ENCODE assay signal across 8 mouse cellular contexts in genomic region chr1:192137926-192138910, GRCm38 (mm10). TPM values are rescaled to one million over a fixed set of nuclear protein-coding genes. Genes with fewer than 3 reads are reported as not detected.
DNase-seq lines count a peak whose midpoint lies in the region; ATAC-seq and TF ChIP-seq lines count a peak whose summit lies in the region.

Gene Rcor3, minus strand, starts transcription at chr1:192138062.

- no peaks in the 10 kb centered on the region for H3K9me3 ChIP-seq in forebrain, embryonic 10.5 days
- H3K9me3 ChIP-seq in heart, embryonic 15.5 days (replicated peaks), result no peaks in the 10 kb centered on the region
- no peaks in the 10 kb centered on the region for H3K9me3 ChIP-seq in liver, embryonic 14.5 days (ENCODE audit: control insufficient read depth, low read length)
- no peaks in the 10 kb centered on the region for H3K9me3 ChIP-seq in neural tube, embryonic 11.5 days (ENCODE audit: control insufficient read depth, low read length)
- H3K9me3 ChIP-seq in stomach, postnatal 0 days (ENCODE audit: control insufficient read depth, low read length), result no peaks in the 10 kb centered on the region

- H3K27ac ChIP-seq in forebrain, embryonic 10.5 days, result peak within 1 kb of the TSS; percentile 98
- peak within 1 kb of the TSS; percentile 99 for H3K27ac ChIP-seq in heart, embryonic 15.5 days
- peak within 1 kb of the TSS; percentile 69 for H3K27ac ChIP-seq in liver, embryonic 14.5 days
- peak within 1 kb of the TSS; percentile 80 for H3K27ac ChIP-seq in neural tube, embryonic 11.5 days (ENCODE audit: low read depth, low read length)
- H3K27ac ChIP-seq in stomach, postnatal 0 days (replicated peaks), result peak within 1 kb of the TSS; percentile 98

- H3K9ac ChIP-seq in heart, embryonic 15.5 days, result peak within 1 kb of the TSS; percentile 92
- peak within 1 kb of the TSS; percentile 90 for H3K9ac ChIP-seq in liver, embryonic 14.5 days (replicated peaks)
- peak within 1 kb of the TSS; percentile 73 for H3K9ac ChIP-seq in neural tube, embryonic 11.5 days (ENCODE audit: low read length)
- peak within 1 kb of the TSS; percentile 85 for H3K9ac ChIP-seq in stomach, postnatal 0 days (ENCODE audit: low read length)

- H3K4me2 ChIP-seq in heart, embryonic 15.5 days, result peak within 1 kb of the TSS; percentile 93
- peak within 1 kb of the TSS; percentile 92 for H3K4me2 ChIP-seq in liver, embryonic 14.5 days (ENCODE audit: low read depth)
- peak within 1 kb of the TSS; percentile 95 for H3K4me2 ChIP-seq in neural tube, embryonic 11.5 days (ENCODE audit: low read depth)
- H3K4me2 ChIP-seq in stomach, postnatal 0 days (replicated peaks; ENCODE audit: low read depth), result peak within 1 kb of the TSS; percentile 91

- TF ChIP-seq CTCF in liver, embryonic 14.5 days (IDR thresholded peaks at IDR 0.05; ENCODE audit: low read depth), result no peak; the same call in 1 of the 2 replicates
- peak; percentile 51 for TF ChIP-seq CTCF in stomach, postnatal 0 days (IDR thresholded peaks at IDR 0.05; ENCODE audit: low read depth)

- under 1% methylated on average over 53 of the region's 88 CpGs for WGBS in forebrain, embryonic 10.5 days
- WGBS in heart, embryonic 15.5 days, result under 1% methylated on average over 56 of the region's 88 CpGs
- WGBS in liver, embryonic 14.5 days (ENCODE audit: insufficient replicate concordance), result 1% methylated on average over 77 of the region's 88 CpGs
- under 1% methylated on average over 52 of the region's 88 CpGs for WGBS in neural tube, embryonic 11.5 days
- WGBS in stomach, postnatal 0 days, result 0% methylated on average over 53 of the region's 88 CpGs

- no peaks in the 10 kb centered on the region for H3K27me3 ChIP-seq in forebrain, embryonic 10.5 days (ENCODE audit: poor library complexity, severe bottlenecking)
- H3K27me3 ChIP-seq in heart, embryonic 15.5 days, result no peaks in the 10 kb centered on the region
- H3K27me3 ChIP-seq in liver, embryonic 14.5 days (ENCODE audit: control insufficient read depth, insufficient read depth, low read length), result no peaks in the 10 kb centered on the region
- no peaks in the 10 kb centered on the region for H3K27me3 ChIP-seq in neural tube, embryonic 11.5 days (ENCODE audit: control insufficient read depth, insufficient read depth, low read length)
- no peaks in the 10 kb centered on the region for H3K27me3 ChIP-seq in stomach, postnatal 0 days (ENCODE audit: control insufficient read depth, insufficient read depth, low read length)

- no peak for TF ChIP-seq EP300 in liver, embryonic 14.5 days (IDR thresholded peaks at IDR 0.05; ENCODE audit: low read depth)
- no peak for TF ChIP-seq EP300 in stomach, postnatal 0 days (optimal IDR thresholded peaks at IDR 0.05)

- peaks cover 34% of the 10 kb centered on the region for H3K4me1 ChIP-seq in forebrain, embryonic 10.5 days
- peaks cover 13% of the 10 kb centered on the region for H3K4me1 ChIP-seq in heart, embryonic 15.5 days (replicated peaks)
- peaks cover 10 to 13% of the 10 kb centered on the region in 2 experiments for H3K4me1 ChIP-seq in liver, embryonic 14.5 days (replicated peaks; ENCODE audit: control insufficient read depth in 2 of 2, insufficient read depth in 2 of 2, low read length in 1 of 2)
- H3K4me1 ChIP-seq in neural tube, embryonic 11.5 days (ENCODE audit: control insufficient read depth, insufficient read depth, low read length), result peaks cover 6% of the 10 kb centered on the region; the same call in 1 of the 2 replicates
- H3K4me1 ChIP-seq in stomach, postnatal 0 days (replicated peaks; ENCODE audit: control insufficient read depth, insufficient read depth), result no peaks in the 10 kb centered on the region

- peak; percentile 67 for DNase-seq in c-Kit-negative CD71-positive TER-119-positive erythroid progenitor cells, embryonic 14.5 days (ENCODE audit: low read depth, low spot score)
- DNase-seq in forebrain, embryonic 10.5 days (ENCODE audit: extremely low spot score, low spot score), result peak; percentile 77
- peak; percentile 82 to 95 for DNase-seq in kidney, postnatal 25 days
- DNase-seq in liver, embryonic 14.5 days (ENCODE audit: low read depth in 3 of 3, low spot score in 3 of 3), result peak; percentile 68 to 70 (median 68)
- peak; percentile 87 for DNase-seq in neural tube, embryonic 11.5 days (ENCODE audit: low spot score)
- DNase-seq in stomach, postnatal 0 days (ENCODE audit: low spot score), result peak; percentile 90

- peak within 1 kb of the TSS; percentile 87 for H3K4me3 ChIP-seq in forebrain, embryonic 10.5 days
- peak within 1 kb of the TSS; percentile 80 for H3K4me3 ChIP-seq in heart, embryonic 15.5 days
- peak within 1 kb of the TSS; percentile 77 to 98 for H3K4me3 ChIP-seq in liver, embryonic 14.5 days (ENCODE audit: insufficient read depth in 1 of 2, low read depth in 2 of 2, low read length in 2 of 2)
- H3K4me3 ChIP-seq in neural tube, embryonic 11.5 days (ENCODE audit: low read depth, low read length), result peak within 1 kb of the TSS; percentile 45
- H3K4me3 ChIP-seq in stomach, postnatal 0 days (ENCODE audit: low read depth, low read length), result peak within 1 kb of the TSS; percentile 90

- no peaks in the 10 kb centered on the region for H3K36me3 ChIP-seq in forebrain, embryonic 10.5 days (replicated peaks)
- H3K36me3 ChIP-seq in heart, embryonic 15.5 days, result 0 out of 2 replicates have a peak, but pooled peaks cover 5% of the 10 kb centered on the region
- no peaks in the 10 kb centered on the region for H3K36me3 ChIP-seq in liver, embryonic 14.5 days (replicated peaks; ENCODE audit: control insufficient read depth, insufficient read depth, low read depth)
- H3K36me3 ChIP-seq in neural tube, embryonic 11.5 days (ENCODE audit: control insufficient read depth, insufficient read depth, low read length), result no peaks in the 10 kb centered on the region
- no peaks in the 10 kb centered on the region; the same call in 1 of the 2 replicates for H3K36me3 ChIP-seq in stomach, postnatal 0 days (ENCODE audit: control insufficient read depth, insufficient read depth, low read length)

- peak; percentile 50 for ATAC-seq in CD4-positive, CD25-positive, alpha-beta regulatory T cell, adult 4 months
- peak; percentile 81 for ATAC-seq in heart, embryonic 15.5 days (replicated peaks; ENCODE audit: insufficient number of reproducible peaks, insufficient read depth, low FRiP score, low read depth)
- peak; percentile 85 for ATAC-seq in liver, embryonic 14.5 days (ENCODE audit: insufficient read depth)
- peak; percentile 83 for ATAC-seq in neural tube, embryonic 11.5 days (ENCODE audit: insufficient read depth, low FRiP score, low TSS enrichment)
- ATAC-seq in stomach, postnatal 0 days (ENCODE audit: low FRiP score, low TSS enrichment), result peak; percentile 89

RNA-seq across cellular contexts. Expression of gene Rcor3, which starts in this region (rescaled TPM):
- polyA plus RNA-seq in CD4-positive, CD25-positive, alpha-beta regulatory T cell, adult 4 months (2017; shearing (Covaris generic)), result 10 to 100 TPM; 13.1 to 16.2 TPM
- 14.2 and 14.7 TPM in 2 replicates for polyA plus RNA-seq in forebrain, embryonic 10.5 days (2016; fragmentation: Nextera tagmentation; extraction: Ambion mirVana)
- 31.1 and 32.4 TPM in 2 replicates for polyA plus RNA-seq in heart, embryonic 15.5 days (2015; fragmentation: Nextera tagmentation; extraction: Ambion mirVana)
- polyA plus RNA-seq in liver, embryonic 14.5 days (2012; rRNA removed), result 7.1 and 9.1 TPM in 2 replicates
- polyA plus RNA-seq in liver, embryonic 14.5 days (2014; fragmentation: Nextera tagmentation; extraction: Ambion mirVana), result 6.7 and 6.9 TPM in 2 replicates
- polyA plus RNA-seq in neural tube, embryonic 11.5 days (2014; fragmentation: Nextera tagmentation; extraction: Ambion mirVana), result 20.7 and 22.2 TPM in 2 replicates
- 16.5 and 16.9 TPM in 2 replicates for polyA plus RNA-seq in stomach, postnatal 0 days (2015; fragmentation: Nextera tagmentation; extraction: Ambion mirVana)

Comparison
In these comparisons a context has a peak if more than half of its experiments do, and no peak if none do; other contexts are left out.
1. Peak in every context shown above with its lines: DNase-seq, ATAC-seq, H3K4me3 ChIP-seq and H3K27ac ChIP-seq.